Mouse (Mus musculus) fat pad, adult 2 months (tissue): Measurements from ENCODE around the gene Spin1.

Experiments
- DNase-seq: peaks from one replicate; pipeline ENCODE4 v3.0.0-alpha.2; 2011; ENCODE audit warnings: low read depth, low spot score; ENCODE audit errors: extremely low read depth

Gene Spin1

DNA sequence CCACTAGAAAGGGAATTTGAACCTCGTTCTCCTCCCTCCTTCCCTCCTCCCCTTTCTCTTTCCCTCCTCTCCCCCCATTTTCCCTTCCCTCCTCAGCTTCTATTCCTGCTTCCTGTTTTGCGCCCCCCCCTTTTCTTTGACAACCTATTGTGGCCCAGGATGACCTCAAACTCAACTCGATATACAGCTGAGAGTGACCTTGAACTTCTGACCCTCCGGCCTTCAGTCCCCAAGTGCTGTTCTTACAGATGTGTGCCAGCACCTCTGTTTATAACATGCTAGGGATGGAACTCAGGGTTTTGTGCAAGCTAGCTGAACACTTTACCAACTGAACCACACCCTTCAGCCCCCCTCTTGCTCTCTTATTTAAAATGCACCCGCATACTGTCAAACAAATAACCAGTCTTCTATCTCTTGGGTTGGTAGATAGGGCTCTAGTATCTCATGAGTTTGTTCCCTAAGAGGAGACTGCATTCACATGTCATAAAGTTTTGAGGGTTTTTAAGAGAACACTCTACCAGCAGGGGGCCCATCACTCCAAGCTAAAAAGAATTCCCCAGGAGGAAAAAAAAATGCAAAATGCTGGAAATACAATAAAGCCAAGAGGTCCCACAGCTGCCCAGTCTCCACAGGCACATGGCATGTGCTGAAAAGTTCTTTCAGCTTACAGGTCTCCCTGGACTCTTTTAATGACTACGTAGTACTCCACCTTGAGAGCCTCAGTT, 90.9 kb downstream of the Spin1 start:
- DNase-seq = no peak

GRCm38 (mm10) chr13:51193893-51194292, 93.2 kb downstream of the Spin1 start:
- DNase-seq = no peak

GRCm38 (mm10) chr13:51197699-51198098, 97.0 kb downstream of the Spin1 start:
- no peak for DNase-seq

GRCm38 (mm10) chr13:51198186-51198585, 97.5 kb downstream of the Spin1 start:
- no peak for DNase-seq
